Mouse (Mus musculus) ES-CJ7 (cell line): ENCODE measurements at regions not wholly inside any gene's neighbourhood (a gene's known extent, or its start where the extent isn't known, plus 50 kb on each side); places are given as distances from the start of the nearest gene placed in this dataset.

Source experiments
- DNase-seq: peaks from one replicate; pipeline ENCODE4 v3.0.0; 2011; ENCODE audit warnings: low read depth, low spot score

DNA sequence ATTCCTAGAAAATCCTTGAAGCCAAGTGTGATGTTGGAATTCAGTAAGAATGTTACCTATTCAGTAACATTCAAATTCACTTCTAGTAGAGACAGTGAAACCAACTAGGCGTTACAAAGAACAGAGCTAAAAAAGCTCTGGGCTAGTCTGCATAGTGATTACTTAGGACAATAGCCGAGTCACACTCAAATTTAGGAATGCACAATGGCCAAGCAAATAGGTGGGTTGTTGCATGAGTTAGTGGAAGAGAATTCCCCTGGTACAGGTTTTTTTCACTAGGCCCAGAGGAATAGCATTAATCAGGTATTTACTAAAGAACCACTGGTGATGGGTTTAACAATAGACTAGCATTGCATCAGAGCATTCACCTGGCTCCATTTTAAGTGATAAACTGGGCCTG is 337.6 kb downstream of the Ube2dnl2 start:
- peak; percentile 2 for DNase-seq

DNA sequence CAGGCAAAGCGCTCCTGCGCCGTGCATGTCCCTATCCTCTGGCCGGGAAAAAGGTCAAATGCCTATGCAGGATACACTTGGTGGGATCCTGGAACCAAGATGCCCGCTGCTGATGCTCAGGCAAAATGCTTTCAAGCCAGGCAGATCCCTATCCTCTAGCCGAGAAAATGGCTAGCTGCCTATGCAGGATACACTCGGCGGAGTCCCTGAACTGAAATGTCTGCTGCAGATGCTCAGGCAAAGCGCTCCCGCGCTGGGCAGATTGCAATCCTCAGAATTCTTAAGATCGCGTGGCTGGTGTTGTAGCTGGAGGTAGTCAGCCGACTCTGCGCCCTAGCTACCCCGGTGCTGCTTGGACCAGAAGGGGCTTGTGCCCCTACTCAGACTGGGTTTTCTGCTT is 348.8 kb downstream of the Ube2dnl2 start:
- DNase-seq, result peak; percentile 41
